Mouse (Mus musculus) liver, embryonic 14.5 days (tissue): ENCODE results near the gene Apoc4.

ENCODE experiments used
- CTCF ChIP-seq: IDR thresholded peaks from 2 replicates; pipeline ENCODE4 v1.5.1; 2016; ENCODE audit warnings: antibody characterized with exemption, low read depth, control low read depth
- EP300 ChIP-seq: IDR thresholded peaks from 2 replicates; pipeline ENCODE4 v1.6.1; 2016; ENCODE audit warnings: antibody characterized with exemption, low read depth

GRCm38 (mm10) chr7:19677872-19678271 is 3.4 kb downstream of the Apoc4 start, which contains the start of gene Apoc2:
- no peak for TF ChIP-seq EP300
- TF ChIP-seq CTCF, result no peak
